Comparison of ENCODE assay signal across 14 mouse cellular contexts in genomic region chr12:100478615-100479014, GRCm38 (mm10). TPM values are rescaled to one million over a fixed set of nuclear protein-coding genes. Genes with fewer than 3 reads are reported as not detected.
DNase-seq lines count a peak whose midpoint lies in the region; ATAC-seq lines count a peak whose summit lies in the region.
"Had no signal": no experiment of that assay in that cellular context is flagged by ENCODE, and none has a peak within 500 bp of the region (broad histone marks: within the 10 kb centered on the region; RNA-seq: fewer than 3 reads in every experiment).

No protein-coding gene starts in this region.

- no peak for ATAC-seq in megakaryocyte, adult 5-6 weeks (ENCODE audit: poor library complexity, severe bottlenecking)
- ATAC-seq: CD4-positive, CD25-positive, alpha-beta regulatory T cell, adult 4 months had no signal

- DNase-seq in heart, adult 11 months: peak; percentile 85
- DNase-seq in heart, postnatal 36 days: no peak
- DNase-seq in right cerebral cortex, adult 18-20 months: peak; percentile 69
- DNase-seq in right cerebral cortex, postnatal 14 days: no peak
- DNase-seq in gastrocnemius, postnatal 25 days: peak; percentile 46
- DNase-seq in telencephalon, adult 2 months (ENCODE audit: low read depth, low spot score): peak; percentile 70
- DNase-seq: adrenal gland, adult 2 months; kidney, adult 2 months; kidney, postnatal 4 days; layer of hippocampus, postnatal 36 days; lung, postnatal 14 days; thymus, postnatal 14 days had no signal

- intact Hi-C loops in heart, postnatal 36 days (cut with DNase I): no loop called here

RNA-seq across cellular contexts. Expression of gene Ttc7b, which starts 42.0 kb away (rescaled TPM):
- 10 to 100 TPM; 76.2 to 88.0 TPM for total RNA-seq in heart, postnatal 36 days (2021)
- 100 to 1,000 TPM in 1 of 2 experiments, 10 to 100 TPM in 1; 98.3 to 136 TPM for total RNA-seq in gastrocnemius, postnatal 25 days (2021)
- 26.2 and 28.9 TPM in 2 replicates for total RNA-seq in megakaryocyte, adult 5-6 weeks (2015)
- 14.4 and 16.9 TPM in 2 replicates for total RNA-seq in megakaryocyte, adult 5-6 weeks (2017)

Comparison
In these comparisons a context has a peak if more than half of its experiments do, and no peak if none do; other contexts are left out.
1. DNase-seq: peak in heart, adult 11 months (single experiment), right cerebral cortex, adult 18-20 months (single experiment), gastrocnemius, postnatal 25 days (single experiment) and telencephalon, adult 2 months (single experiment); none in heart, postnatal 36 days (0 of 2) and right cerebral cortex, postnatal 14 days (single experiment).